Mouse (Mus musculus): ENCODE data around the gene Rtf2. TPM values are rescaled to one million over a fixed set of nuclear protein-coding genes. Genes with fewer than 3 reads are reported as not detected.

The Rtf2 gene
- polyA plus RNA-seq (2015; fragmentation: Nextera tagmentation; extraction: Ambion mirVana): 74.7 and 79.9 TPM in 2 replicates

DNA sequence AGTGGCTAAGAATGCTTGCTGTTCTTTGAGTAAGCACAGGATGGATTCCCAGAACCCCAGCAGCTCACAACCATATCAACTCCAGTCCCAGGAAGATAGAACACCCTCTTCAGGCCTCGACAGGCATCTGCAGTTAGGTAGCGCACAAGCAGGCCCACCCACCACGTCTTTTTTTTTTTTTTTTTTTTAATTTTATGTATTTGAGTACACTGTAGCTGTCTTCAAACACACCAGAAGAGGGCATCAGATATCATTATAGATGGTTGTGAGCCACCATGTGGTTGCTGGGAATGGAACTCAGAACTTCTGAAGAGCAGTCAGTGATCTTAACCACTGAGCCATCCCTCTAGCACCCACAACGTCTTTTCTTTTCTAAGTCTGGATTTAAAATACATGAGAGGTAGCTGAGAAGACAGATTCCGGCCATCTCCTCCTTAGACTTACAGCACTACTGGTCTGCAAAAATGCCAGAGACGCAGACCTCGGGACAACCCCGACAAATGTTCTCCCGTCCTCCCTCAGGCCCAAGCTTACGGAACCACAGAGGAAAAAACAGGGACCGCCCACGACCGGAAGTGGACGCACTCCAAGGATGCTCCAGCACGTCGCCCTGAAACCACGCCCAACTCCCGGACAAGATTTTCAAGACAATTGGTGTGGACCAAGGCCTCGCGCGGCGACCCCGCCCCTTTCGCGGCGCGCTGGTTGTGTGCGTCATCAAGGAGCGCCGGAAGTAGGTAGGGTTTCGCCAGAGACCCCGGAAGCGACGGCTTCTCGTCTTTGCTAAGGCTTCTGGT lies at the start of gene Rtf2:
TSS of gene Rtf2 (plus strand) at position 714 of the 797 bp plus-strand sequence.
- Histone ChIP-seq H3K27me3 (no peaks in the 10 kb centered on the region), H3K4me2 (peak within 1 kb of the TSS; percentile 82), H3K9ac (peak within 1 kb of the TSS; percentile 50), H3K4me1 (peaks cover 18% of the 10 kb centered on the region), H3K36me3 (peaks cover 6% of the 10 kb centered on the region), H3K4me3 (peak within 1 kb of the TSS; percentile 76), H3K27ac (peak within 1 kb of the TSS; percentile 76), H3K9me3 (no peaks in the 10 kb centered on the region)
- ATAC-seq (ENCODE audit: insufficient number of reproducible peaks, low FRiP score, low TSS enrichment, low read depth): peak; percentile 87
- WGBS: 2% methylated on average over 35 of the region's 35 CpGs

DNA sequence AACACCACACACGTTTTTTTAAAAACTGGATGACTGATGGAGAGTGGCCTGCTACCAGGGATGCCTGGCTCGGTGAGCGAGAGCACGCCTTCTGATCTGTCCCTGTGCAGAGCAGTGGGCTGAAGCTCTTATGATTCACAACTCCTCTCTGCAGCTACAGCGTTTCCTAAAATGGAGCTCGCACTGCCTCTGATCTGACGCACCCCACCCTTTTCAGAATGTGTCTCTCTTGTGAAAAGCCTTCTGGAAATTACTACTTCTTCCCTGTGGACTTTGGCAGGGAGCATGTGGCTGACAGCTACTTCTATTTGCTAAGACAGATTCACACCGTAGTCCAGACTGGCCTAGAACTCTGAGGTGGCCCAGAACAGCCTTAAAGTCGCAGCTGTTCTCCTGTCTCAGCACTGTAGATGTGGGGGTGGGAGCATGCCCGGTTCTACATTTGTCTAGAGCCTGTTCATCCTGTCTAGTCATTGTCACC lies 48.3 kb upstream of the Rtf2 start:
- Histone ChIP-seq H3K4me3 (no peak overlapping the region), H3K9me3 (no peaks in the 10 kb centered on the region), H3K27ac (no peak overlapping the region), H3K4me1 (no peaks in the 10 kb centered on the region; the same call in 1 of the 2 replicates), H3K36me3 (no peaks in the 10 kb centered on the region), H3K27me3 (no peaks in the 10 kb centered on the region), H3K9ac (no peak overlapping the region), H3K4me2 (no peak overlapping the region)
- 62% methylated on average over 10 of the region's 10 CpGs for WGBS
- ATAC-seq (ENCODE audit: insufficient number of reproducible peaks, low FRiP score, low TSS enrichment, low read depth): no peak

DNA sequence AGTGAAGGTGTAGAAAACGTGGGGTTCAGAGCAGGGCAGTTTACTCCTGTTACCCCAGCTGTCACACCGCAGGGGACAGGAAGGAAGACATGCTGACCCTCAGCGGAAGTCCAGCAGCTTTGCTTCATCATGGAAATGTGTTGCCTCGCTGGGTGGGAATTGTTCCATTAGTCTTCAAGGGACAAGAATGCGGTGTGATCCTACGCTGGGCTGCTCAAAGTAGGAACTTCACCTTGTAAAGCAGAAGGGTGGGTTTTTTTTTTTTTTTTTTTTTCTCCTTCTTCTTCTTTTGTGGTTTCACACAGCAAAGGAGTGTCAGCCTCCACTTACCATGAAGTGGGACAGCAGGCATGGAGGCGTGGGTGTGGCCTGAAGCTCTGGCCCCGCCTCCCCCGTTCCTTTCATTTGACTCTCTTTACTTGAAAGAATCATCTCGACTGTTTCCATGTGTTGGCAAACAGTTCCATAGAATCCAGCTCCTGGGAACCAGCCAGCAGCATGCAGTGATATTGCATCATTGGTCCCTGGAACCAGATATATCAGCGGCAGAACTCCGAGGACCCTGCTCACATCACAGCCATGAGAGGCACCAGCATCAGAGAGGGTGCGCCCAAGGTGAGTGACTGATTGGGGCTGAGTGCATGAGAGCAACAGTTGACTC lies 46.8 kb upstream of the Rtf2 start, which contains the start of gene Cass4:
TSS of gene Cass4 (plus strand) at position 404 of the 661 bp plus-strand sequence.
- no peak within 1 kb of the TSS for H3K9ac ChIP-seq

DNA sequence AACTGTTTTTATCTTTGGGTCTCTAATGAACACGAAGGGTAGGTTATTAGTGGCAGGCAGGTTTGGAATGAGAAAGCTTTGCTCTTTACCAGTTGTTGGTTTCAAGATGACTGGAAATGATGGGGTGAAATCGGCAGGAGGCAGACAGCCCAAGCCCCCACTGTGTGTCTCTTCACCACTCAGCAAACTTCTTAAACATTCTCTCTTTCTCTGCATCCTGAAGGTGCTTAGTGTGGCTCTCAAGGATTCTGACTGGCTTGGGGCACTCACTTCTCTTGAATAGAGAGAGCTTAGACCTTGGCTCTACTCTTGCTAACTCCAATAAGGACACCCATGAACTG lies 46.3 kb upstream of the Rtf2 start:
- no peak overlapping the region for H3K9ac ChIP-seq
- no peak overlapping the region for H3K27ac ChIP-seq
- H3K4me3 ChIP-seq: no peak overlapping the region
- H3K36me3 ChIP-seq: no peaks in the 10 kb centered on the region
- no peak for ATAC-seq (ENCODE audit: insufficient number of reproducible peaks, low FRiP score, low TSS enrichment, low read depth)
- H3K9me3 ChIP-seq: no peaks in the 10 kb centered on the region
- H3K4me1 ChIP-seq: no peaks in the 10 kb centered on the region; the same call in 1 of the 2 replicates
- H3K4me2 ChIP-seq: no peak overlapping the region
- WGBS: 55% methylated on average over 2 of the region's 2 CpGs
- H3K27me3 ChIP-seq: no peaks in the 10 kb centered on the region

More for the DNA sequence above, 46.8 kb upstream of the Rtf2 start, which contains the start of gene Cass4:
- Histone ChIP-seq H3K4me1 (no peaks in the 10 kb centered on the region; the same call in 1 of the 2 replicates), H3K4me3 (no peak within 1 kb of the TSS), H3K36me3 (no peaks in the 10 kb centered on the region), H3K4me2 (no peak within 1 kb of the TSS), H3K27ac (no peak within 1 kb of the TSS), H3K9me3 (no peaks in the 10 kb centered on the region), H3K27me3 (no peaks in the 10 kb centered on the region)
- no peak for ATAC-seq (ENCODE audit: insufficient number of reproducible peaks, low FRiP score, low TSS enrichment, low read depth)
- WGBS: 21% methylated on average over 13 of the region's 13 CpGs

DNA sequence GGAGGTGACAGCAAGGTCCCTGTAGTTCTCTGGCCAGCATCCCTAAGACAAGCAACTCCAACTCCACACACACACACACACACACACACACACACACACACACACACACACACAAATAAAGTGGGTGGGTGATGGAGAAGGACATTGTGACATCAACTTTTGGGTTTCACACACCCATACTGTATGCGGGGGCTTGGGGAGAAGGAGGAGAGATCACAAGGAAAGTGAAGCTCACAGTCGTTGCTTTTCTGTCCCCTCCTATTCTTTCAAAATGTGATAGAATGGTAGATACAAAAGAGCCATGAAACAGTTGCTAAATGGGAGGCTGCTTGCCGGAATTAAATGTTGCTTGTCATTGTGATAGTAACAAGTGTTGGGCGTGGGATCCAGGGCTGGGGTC lies 45.7 kb upstream of the Rtf2 start:
- Histone ChIP-seq H3K4me2 (no peak overlapping the region), H3K9ac (no peak overlapping the region), H3K27ac (no peak overlapping the region), H3K9me3 (no peaks in the 10 kb centered on the region), H3K4me3 (no peak overlapping the region), H3K27me3 (no peaks in the 10 kb centered on the region), H3K36me3 (no peaks in the 10 kb centered on the region), H3K4me1 (no peaks in the 10 kb centered on the region; the same call in 1 of the 2 replicates)
- ATAC-seq (ENCODE audit: insufficient number of reproducible peaks, low FRiP score, low TSS enrichment, low read depth): no peak
- WGBS: 79% methylated on average over 4 of the region's 4 CpGs

DNA sequence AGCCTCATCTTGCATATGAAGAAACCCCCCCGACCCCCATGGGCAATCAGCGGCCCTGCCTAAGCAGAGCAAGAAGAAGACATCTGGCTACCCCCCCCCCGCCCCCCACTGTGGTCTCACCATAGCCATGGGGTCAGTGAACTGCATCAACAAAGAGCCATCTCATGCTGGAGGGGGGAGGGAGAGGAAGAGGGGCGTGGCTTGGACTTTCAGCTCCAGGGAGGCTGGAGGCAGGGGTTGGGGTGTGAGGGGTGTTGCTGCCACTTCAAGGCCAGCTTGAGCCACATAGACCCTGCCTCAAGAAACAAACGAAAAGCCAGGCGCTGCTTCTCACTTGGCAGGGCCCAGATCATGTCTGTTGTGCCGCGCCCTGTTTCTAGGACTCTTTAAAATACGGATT lies 44.4 kb upstream of the Rtf2 start:
- Histone ChIP-seq H3K4me1 (no peaks in the 10 kb centered on the region; the same call in 1 of the 2 replicates), H3K27ac (no peak overlapping the region), H3K9me3 (no peaks in the 10 kb centered on the region), H3K4me3 (no peak overlapping the region), H3K36me3 (no peaks in the 10 kb centered on the region), H3K4me2 (no peak overlapping the region), H3K9ac (no peak overlapping the region), H3K27me3 (no peaks in the 10 kb centered on the region)
- 41% methylated on average over 9 of the region's 9 CpGs for whole genome bisulfite sequencing
- ATAC-seq (ENCODE audit: insufficient number of reproducible peaks, low FRiP score, low TSS enrichment, low read depth): no peak

DNA sequence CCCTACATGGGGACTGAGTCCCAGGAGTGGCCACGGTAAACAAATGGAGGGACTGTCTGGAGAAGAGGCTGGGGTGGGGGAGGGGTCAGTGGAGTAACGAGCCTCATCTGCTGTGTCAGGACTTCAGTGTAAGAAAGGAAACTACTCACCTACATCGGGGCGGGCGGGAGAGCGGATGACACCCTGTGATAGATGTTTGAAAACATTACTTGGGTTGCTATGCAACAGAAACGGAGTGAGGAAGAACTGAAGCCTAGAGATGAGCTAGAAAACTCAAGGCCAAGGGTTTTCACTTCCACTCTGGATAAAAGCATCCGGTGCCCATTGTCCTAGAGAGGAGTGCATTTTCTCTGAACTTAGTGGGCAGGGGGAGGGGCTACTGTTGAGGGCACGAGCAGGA lies 40.5 kb upstream of the Rtf2 start:
- Histone ChIP-seq H3K9ac (no peak overlapping the region), H3K4me1 (no peaks in the 10 kb centered on the region; the same call in 1 of the 2 replicates), H3K9me3 (no peaks in the 10 kb centered on the region), H3K27me3 (no peaks in the 10 kb centered on the region), H3K27ac (no peak overlapping the region), H3K4me2 (no peak overlapping the region), H3K4me3 (no peak overlapping the region), H3K36me3 (no peaks in the 10 kb centered on the region)
- ATAC-seq (ENCODE audit: insufficient number of reproducible peaks, low FRiP score, low TSS enrichment, low read depth): no peak
- 50% methylated on average over 9 of the region's 9 CpGs for WGBS

DNA sequence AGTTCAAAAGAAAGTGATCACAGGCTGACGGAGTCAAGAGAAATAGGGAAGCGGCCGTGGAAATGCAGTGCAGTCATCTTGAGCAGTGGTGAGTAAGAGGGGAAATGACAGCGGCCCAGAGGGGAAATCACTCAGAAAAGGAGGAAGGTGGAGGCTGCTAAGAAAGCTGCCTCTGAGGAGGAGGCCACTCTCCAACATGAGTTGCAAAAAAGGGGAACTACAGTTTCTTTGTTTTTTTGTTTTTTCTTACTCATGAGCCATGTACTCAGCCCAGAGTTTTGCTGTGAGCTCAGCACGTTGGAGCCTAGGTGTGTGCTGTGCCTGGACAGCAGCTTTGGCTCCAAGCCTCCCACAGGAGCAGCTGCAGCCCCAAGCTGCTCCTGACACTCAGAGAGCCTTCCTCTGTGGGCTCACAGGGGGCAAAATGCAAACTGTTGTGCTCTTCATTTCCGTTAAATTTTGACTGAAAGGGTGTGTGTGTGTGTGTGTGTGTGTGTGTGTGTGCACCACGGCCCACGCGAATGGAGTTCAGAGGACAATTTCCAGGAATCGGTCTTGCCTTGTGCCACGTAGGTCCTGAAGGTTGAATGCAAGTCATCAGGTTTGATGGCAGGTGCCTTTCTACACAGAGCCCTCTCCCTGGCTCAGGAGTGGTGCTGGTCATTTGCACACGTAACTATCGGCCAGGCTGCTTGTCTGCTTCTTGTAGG lies 39.1 kb upstream of the Rtf2 start:
- Histone ChIP-seq H3K4me3 (no peak overlapping the region), H3K27ac (no peak overlapping the region), H3K27me3 (no peaks in the 10 kb centered on the region), H3K9me3 (no peaks in the 10 kb centered on the region), H3K36me3 (no peaks in the 10 kb centered on the region), H3K9ac (no peak overlapping the region), H3K4me1 (no peaks in the 10 kb centered on the region), H3K4me2 (no peak overlapping the region)
- no peak for ATAC-seq (ENCODE audit: insufficient number of reproducible peaks, low FRiP score, low TSS enrichment, low read depth)
- WGBS: 65% methylated on average over 13 of the region's 13 CpGs

DNA sequence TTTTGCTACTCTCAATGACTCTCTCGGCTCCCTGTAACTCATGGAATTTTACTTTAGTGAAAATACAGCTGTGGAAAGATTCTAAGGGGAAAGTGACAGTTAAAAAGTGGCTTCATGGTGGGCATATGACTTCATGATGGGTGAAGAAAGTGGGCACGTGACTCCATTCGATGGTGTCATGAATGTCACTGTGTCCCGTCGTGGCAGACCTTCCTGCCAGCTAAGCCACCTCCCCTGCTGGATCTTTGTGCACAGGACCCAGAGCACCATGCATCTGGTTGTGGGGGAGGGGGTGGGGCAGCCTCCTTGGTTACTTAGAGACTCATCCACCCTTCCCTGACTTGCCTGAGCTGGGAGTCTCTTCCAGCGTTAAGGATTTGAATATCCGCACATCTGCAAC lies 36.1 kb upstream of the Rtf2 start:
- no peak overlapping the region for H3K9ac ChIP-seq
- WGBS: 64% methylated on average over 7 of the region's 7 CpGs

DNA sequence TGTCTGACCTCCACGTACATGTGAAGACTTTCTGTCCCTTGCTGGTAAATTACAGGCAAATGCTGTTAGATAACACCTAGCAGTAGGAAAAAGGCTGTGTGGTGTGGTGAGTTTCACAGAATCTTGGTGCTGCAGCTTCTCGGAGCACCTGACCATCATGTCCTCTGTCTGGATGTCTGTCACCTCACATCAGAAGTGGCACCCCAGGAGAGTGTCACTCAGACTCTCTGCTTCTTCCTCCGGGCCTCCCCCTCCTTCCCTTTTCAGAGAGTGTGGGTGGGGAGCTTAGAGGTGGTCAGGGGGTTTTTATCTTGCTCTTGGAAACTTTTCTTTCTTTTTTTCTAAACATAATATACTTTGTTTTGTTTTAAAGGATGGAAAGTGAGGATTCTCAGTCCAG lies 35.3 kb upstream of the Rtf2 start:
- H3K9ac ChIP-seq: no peak overlapping the region
- H3K27me3 ChIP-seq: no peaks in the 10 kb centered on the region
- ATAC-seq (ENCODE audit: insufficient number of reproducible peaks, low FRiP score, low TSS enrichment, low read depth): no peak
- H3K4me2 ChIP-seq: no peak overlapping the region
- no peaks in the 10 kb centered on the region for H3K4me1 ChIP-seq
- H3K9me3 ChIP-seq: no peaks in the 10 kb centered on the region
- no peaks in the 10 kb centered on the region for H3K36me3 ChIP-seq
- no peak overlapping the region for H3K27ac ChIP-seq
- WGBS: 63% methylated on average over 3 of the region's 3 CpGs
- no peak overlapping the region for H3K4me3 ChIP-seq

More for the DNA sequence above, 36.1 kb upstream of the Rtf2 start:
- H3K4me2 ChIP-seq: no peak overlapping the region
- no peaks in the 10 kb centered on the region for H3K9me3 ChIP-seq
- H3K27ac ChIP-seq: no peak overlapping the region
- no peak overlapping the region for H3K4me3 ChIP-seq
- ATAC-seq (ENCODE audit: insufficient number of reproducible peaks, low FRiP score, low TSS enrichment, low read depth): no peak
- H3K27me3 ChIP-seq: no peaks in the 10 kb centered on the region
- H3K4me1 ChIP-seq: no peaks in the 10 kb centered on the region
- H3K36me3 ChIP-seq: no peaks in the 10 kb centered on the region

DNA sequence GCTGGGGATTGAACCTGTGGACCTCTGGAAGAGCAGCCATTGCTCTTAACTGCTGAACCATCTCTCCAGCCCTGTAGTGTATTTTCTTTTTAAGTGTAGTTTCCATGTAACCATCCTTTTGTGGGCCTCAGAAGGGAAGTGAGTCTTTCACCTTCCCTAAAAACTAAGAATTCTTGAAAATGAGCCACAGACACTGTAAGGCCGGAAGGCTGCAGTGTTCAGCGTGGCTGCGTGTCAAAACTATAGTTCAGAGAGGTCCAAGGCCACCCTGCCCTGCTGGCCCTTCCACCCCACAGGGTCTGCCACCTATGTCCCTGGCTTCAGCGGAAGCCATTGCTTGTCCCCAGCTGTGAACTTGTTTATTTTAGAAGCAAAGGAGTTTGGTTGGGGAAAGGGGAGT lies 34.2 kb upstream of the Rtf2 start:
- no peak for ATAC-seq (ENCODE audit: insufficient number of reproducible peaks, low FRiP score, low TSS enrichment, low read depth)
- Histone ChIP-seq H3K9ac (no peak overlapping the region), H3K9me3 (no peaks in the 10 kb centered on the region), H3K27me3 (no peaks in the 10 kb centered on the region), H3K36me3 (no peaks in the 10 kb centered on the region), H3K4me2 (no peak overlapping the region), H3K4me1 (no peaks in the 10 kb centered on the region), H3K4me3 (no peak overlapping the region), H3K27ac (no peak overlapping the region)
- 74% methylated on average over 4 of the region's 4 CpGs for WGBS

DNA sequence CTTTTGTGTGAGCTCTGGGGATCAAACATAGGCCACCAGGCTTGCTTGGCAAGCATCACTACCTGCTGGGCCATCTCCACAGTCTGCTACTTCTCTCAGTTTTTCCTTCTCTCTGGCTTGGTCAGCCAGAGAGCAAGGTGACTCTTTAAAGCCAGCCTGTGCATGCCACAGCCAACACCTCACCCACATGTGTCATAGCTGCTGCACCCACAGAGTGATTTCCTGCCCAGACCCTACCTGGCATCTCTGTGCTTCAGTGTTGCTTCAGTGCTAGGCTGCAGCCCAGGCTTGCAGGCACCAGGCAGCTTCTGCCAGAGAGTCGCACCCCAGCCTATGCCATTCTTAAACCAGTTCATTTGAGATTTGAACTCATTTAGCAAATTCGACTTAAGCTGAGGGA lies 32.9 kb upstream of the Rtf2 start:
- no peaks in the 10 kb centered on the region for H3K4me1 ChIP-seq
- H3K4me2 ChIP-seq: no peak overlapping the region
- H3K4me3 ChIP-seq: no peak overlapping the region
- H3K9me3 ChIP-seq: no peaks in the 10 kb centered on the region
- H3K36me3 ChIP-seq: no peaks in the 10 kb centered on the region
- no peak overlapping the region for H3K27ac ChIP-seq
- 79% methylated on average over 2 of the region's 2 CpGs for WGBS
- ATAC-seq (ENCODE audit: insufficient number of reproducible peaks, low FRiP score, low TSS enrichment, low read depth): no peak
- H3K9ac ChIP-seq: no peak overlapping the region
- no peaks in the 10 kb centered on the region for H3K27me3 ChIP-seq
